Comparison of ENCODE assay signal across 8 mouse cellular contexts in genomic region chr7:82647909-82648308, GRCm38 (mm10). TPM values are rescaled to one million over a fixed set of nuclear protein-coding genes. Genes with fewer than 3 reads are reported as not detected.
DNase-seq lines count a peak whose midpoint lies in the region; ATAC-seq and TF ChIP-seq lines count a peak whose summit lies in the region.

No protein-coding gene starts in this region.

- peaks cover 11% of the 10 kb centered on the region for H3K4me1 ChIP-seq in heart, embryonic 13.5 days
- peaks cover 0 to 3% of the 10 kb centered on the region in 2 experiments; a peak in 1 of 4 replicates for H3K4me1 ChIP-seq in ES-E14 (ENCODE audit: control insufficient read depth in 2 of 2, insufficient read depth in 2 of 2, low read length in 2 of 2, poor library complexity in 1 of 2)
- peaks cover 9% of the 10 kb centered on the region; the same call in 1 of the 2 replicates for H3K4me1 ChIP-seq in forebrain, postnatal 0 days (ENCODE audit: insufficient read depth)
- peaks cover 20% of the 10 kb centered on the region for H3K4me1 ChIP-seq in midbrain, embryonic 10.5 days

- no peaks in the 10 kb centered on the region for H3K9me3 ChIP-seq in heart, embryonic 13.5 days
- 0 out of 2 replicates have a peak, but pooled peaks cover under 1% of the 10 kb centered on the region for H3K9me3 ChIP-seq in ES-E14 (ENCODE audit: control insufficient read depth, insufficient read depth, low read depth, low read length)
- H3K9me3 ChIP-seq in forebrain, postnatal 0 days (ENCODE audit: low read length), result no peaks in the 10 kb centered on the region
- H3K9me3 ChIP-seq in midbrain, embryonic 10.5 days (replicated peaks), result no peaks in the 10 kb centered on the region

- peaks cover 16% of the 10 kb centered on the region for H3K36me3 ChIP-seq in heart, embryonic 13.5 days
- no peaks in the 10 kb centered on the region for H3K36me3 ChIP-seq in ES-E14 (ENCODE audit: control insufficient read depth, insufficient read depth, low read length, poor library complexity, severe bottlenecking)
- H3K36me3 ChIP-seq in forebrain, postnatal 0 days (ENCODE audit: insufficient read depth), result 0 out of 2 replicates have a peak, but pooled peaks cover 3% of the 10 kb centered on the region
- peaks cover 10% of the 10 kb centered on the region for H3K36me3 ChIP-seq in midbrain, embryonic 10.5 days

- ATAC-seq in heart, embryonic 13.5 days (ENCODE audit: extremely low read depth, insufficient number of reproducible peaks, low FRiP score, low TSS enrichment), result no peak
- ATAC-seq in forebrain, postnatal 0 days, result peak; percentile 60

- no peak for DNase-seq in heart, postnatal 25 days (ENCODE audit: low spot score)
- DNase-seq in ES-E14 (ENCODE audit: low read depth, low spot score), result no peak
- DNase-seq in forebrain, postnatal 0 days, result peak; percentile 16
- no peak for DNase-seq in midbrain, embryonic 10.5 days (ENCODE audit: low spot score)
- no peak for DNase-seq in thymus, postnatal 10 days (ENCODE audit: low spot score in 2 of 2)
- no peak for DNase-seq in spleen, postnatal 4 days (ENCODE audit: low spot score in 2 of 2)
- DNase-seq in layer of hippocampus, adult 9-11 months, result no peak

- H3K4me3 ChIP-seq in heart, embryonic 13.5 days, result peak overlapping the region; percentile 84
- H3K4me3 ChIP-seq in ES-E14 (ENCODE audit: insufficient read depth in 1 of 2, low read depth in 1 of 2, low read length in 2 of 2, poor library complexity in 1 of 2, severe bottlenecking in 1 of 2), result peak overlapping the region; percentile 76 to 87
- peak overlapping the region; percentile 85 for H3K4me3 ChIP-seq in forebrain, postnatal 0 days (ENCODE audit: low read depth, low read length)
- H3K4me3 ChIP-seq in midbrain, embryonic 10.5 days, result peak overlapping the region; percentile 79

- H3K27ac ChIP-seq in heart, embryonic 13.5 days (replicated peaks), result no peak overlapping the region
- H3K27ac ChIP-seq in ES-E14 (ENCODE audit: insufficient read depth, low read depth, low read length, poor library complexity, severe bottlenecking), result no peak overlapping the region
- H3K27ac ChIP-seq in forebrain, postnatal 0 days (ENCODE audit: low read depth, low read length), result 0 out of 2 replicates have a peak overlapping the region, but pooled peaks have one; percentile 15
- H3K27ac ChIP-seq in midbrain, embryonic 10.5 days (replicated peaks), result peak overlapping the region; percentile 86

- TF ChIP-seq CTCF in forebrain, postnatal 0 days (IDR thresholded peaks at IDR 0.05; ENCODE audit: low read depth), result no peak

- H3K9ac ChIP-seq in heart, embryonic 13.5 days, result peak overlapping the region; percentile 90
- H3K9ac ChIP-seq in ES-E14 (ENCODE audit: insufficient read depth, low read depth, low read length, poor library complexity, severe bottlenecking), result peak overlapping the region; percentile 49; the same call in 1 of the 2 replicates
- H3K9ac ChIP-seq in forebrain, postnatal 0 days, result peak overlapping the region; percentile 60

- 31% methylated on average over 4 of the region's 4 CpGs for WGBS in heart, embryonic 13.5 days
- WGBS in forebrain, postnatal 0 days, result 29% methylated on average over 4 of the region's 4 CpGs
- WGBS in midbrain, embryonic 10.5 days, result 35% methylated on average over 4 of the region's 4 CpGs

- in situ Hi-C loops in ES-E14 (cut with MboI; ENCODE audit: low sequenced_read_pairs in 2 of 2, unreplicated experiment in 2 of 2), result no loop called here

- intact Hi-C loops in heart, postnatal 25 days (cut with DNase I), result no loop called here

- no peaks in the 10 kb centered on the region for H3K27me3 ChIP-seq in heart, embryonic 13.5 days (replicated peaks)
- no peaks in the 10 kb centered on the region for H3K27me3 ChIP-seq in forebrain, postnatal 0 days (ENCODE audit: insufficient read depth, low read length)
- H3K27me3 ChIP-seq in midbrain, embryonic 10.5 days (ENCODE audit: low read depth, poor library complexity, severe bottlenecking), result no peaks in the 10 kb centered on the region

- H3K4me2 ChIP-seq in heart, embryonic 13.5 days, result peak overlapping the region; percentile 76
- peak overlapping the region; percentile 61 for H3K4me2 ChIP-seq in forebrain, postnatal 0 days (ENCODE audit: low read depth)

TF ChIP-seq in ES-E14, 5 proteins besides CTCF, POLR2A, EP300 and RAD21:
- no peak for TF ChIP-seq ZNF384 (IDR thresholded peaks at IDR 0.05; ENCODE audit: low read depth, low read length)
- TF ChIP-seq CHD2 (IDR thresholded peaks at IDR 0.05; ENCODE audit: low read depth, low read length), result no peak
- no peak for TF ChIP-seq MAFK (IDR thresholded peaks at IDR 0.05; ENCODE audit: insufficient read depth, low read depth, low read length)
- no peak for TF ChIP-seq ZC3H11A (IDR thresholded peaks at IDR 0.05; ENCODE audit: borderline replicate concordance, low read depth, low read length)
- no peak for TF ChIP-seq HCFC1 (IDR thresholded peaks at IDR 0.05; ENCODE audit: borderline replicate concordance, insufficient read depth, low read length)

RNA-seq across cellular contexts. Expression of gene Saxo2, which starts 0.4 kb away (rescaled TPM):
- 7.4 and 8.2 TPM in 2 replicates for polyA plus RNA-seq in heart, embryonic 13.5 days (2015; fragmentation: Nextera tagmentation; extraction: Ambion mirVana)
- total RNA-seq in heart, postnatal 25 days (2021), result 1 to 10 TPM; 1.1 to 2.7 TPM
- 1.1 and 1.2 TPM in 2 replicates for total RNA-seq in ES-E14 (2012; rRNA removed)
- total RNA-seq in forebrain, postnatal 0 days (2014; rRNA removed), result 8.9 and 16.5 TPM in 2 replicates
- polyA plus RNA-seq in forebrain, postnatal 0 days (2015; fragmentation: Nextera tagmentation; extraction: Ambion mirVana), result 38.9 and 39.3 TPM in 2 replicates
- polyA plus RNA-seq in midbrain, embryonic 10.5 days (2016; fragmentation: Nextera tagmentation; extraction: Ambion mirVana), result 5.9 and 8.5 TPM in 2 replicates

RNA-seq across cellular contexts. Expression of gene Efl1, which starts 0.5 kb away (rescaled TPM):
- polyA plus RNA-seq in heart, embryonic 13.5 days (2015; fragmentation: Nextera tagmentation; extraction: Ambion mirVana), result 13.4 and 15.6 TPM in 2 replicates
- 10 to 100 TPM in 1 of 2 experiments, 1 to 10 TPM in 1; 8.8 to 10.1 TPM for total RNA-seq in heart, postnatal 25 days (2021)
- 14.3 and 17.0 TPM in 2 replicates for total RNA-seq in ES-E14 (2012; rRNA removed)
- 12.2 and 20.8 TPM in 2 replicates for total RNA-seq in forebrain, postnatal 0 days (2014; rRNA removed)
- 14.9 and 15.9 TPM in 2 replicates for polyA plus RNA-seq in forebrain, postnatal 0 days (2015; fragmentation: Nextera tagmentation; extraction: Ambion mirVana)
- 21.0 and 21.6 TPM in 2 replicates for polyA plus RNA-seq in midbrain, embryonic 10.5 days (2016; fragmentation: Nextera tagmentation; extraction: Ambion mirVana)

Comparison
In these comparisons a context has a peak if more than half of its experiments do, and no peak if none do; other contexts are left out.
1. H3K27ac ChIP-seq: peak in forebrain, postnatal 0 days (single experiment) and midbrain, embryonic 10.5 days (single experiment); none in heart, embryonic 13.5 days (single experiment) and ES-E14 (single experiment).
2. Peak in every context shown above with its lines, with median percentiles within 50 percentile points of each other: H3K4me3 ChIP-seq and H3K9ac ChIP-seq.